ENCODE assay signal across 30 mouse cellular contexts in the genomic region with DNA sequence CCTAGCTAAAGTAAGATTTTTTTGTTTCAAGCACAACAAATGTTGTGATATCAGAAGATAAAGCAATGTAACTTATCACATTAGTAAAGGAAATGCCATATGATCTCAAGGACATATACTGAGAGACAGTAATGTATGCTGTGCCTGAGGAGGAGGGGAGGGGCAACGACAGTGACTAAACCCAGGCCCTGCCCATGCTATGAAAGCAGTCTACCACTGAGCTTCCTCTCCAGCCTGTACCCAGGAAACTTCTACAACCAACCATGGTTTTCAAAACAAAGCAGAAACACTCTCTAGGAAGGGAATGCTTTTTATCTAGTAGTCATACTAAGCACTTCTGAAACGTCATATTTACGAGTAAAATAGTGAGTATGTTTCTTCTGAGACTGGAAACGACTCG. TPM values are rescaled to one million over a fixed set of nuclear protein-coding genes. Genes with fewer than 3 reads are reported as not detected.
A peak's percentile ranks its signal among the peaks of the same experiment; 100 is the strongest.
DNase-seq lines count a peak whose midpoint lies in the region; ATAC-seq and TF ChIP-seq lines count a peak whose summit lies in the region.
"Had no signal": no experiment of that assay in that cellular context is flagged by ENCODE, and none has a peak within 500 bp of the region (broad histone marks: within the 10 kb centered on the region; RNA-seq: fewer than 3 reads in every experiment).

No protein-coding gene starts in this region.

- ATAC-seq in liver, embryonic 11.5 days (replicated peaks; ENCODE audit: low FRiP score): no peak
- ATAC-seq: activated CD4-positive, CD25-positive, alpha-beta regulatory T cell, adult 4 months; CD4-positive, CD25-positive, alpha-beta regulatory T cell, adult 4 months; forebrain, embryonic 14.5 days; forebrain, embryonic 16.5 days; Patski had no signal

- H3K27me3 ChIP-seq in kidney, adult 2 months (replicated peaks; ENCODE audit: control insufficient read depth, insufficient read depth, low read length): no peaks in the 10 kb centered on the region
- H3K27me3 ChIP-seq in liver, adult 2 months (ENCODE audit: control insufficient read depth, insufficient read depth, low read length): no peaks in the 10 kb centered on the region
- no peaks in the 10 kb centered on the region for H3K27me3 ChIP-seq in liver, embryonic 11.5 days (replicated peaks; ENCODE audit: control insufficient read depth, insufficient read depth, low read length)
- H3K27me3 ChIP-seq: CH12.LX; embryonic facial prominence, embryonic 13.5 days; embryonic facial prominence, embryonic 15.5 days; forebrain, embryonic 12.5 days; Patski had no signal

- H3K4me2 ChIP-seq in liver, embryonic 11.5 days: no peak overlapping the region
- H3K4me2 ChIP-seq: embryonic facial prominence, embryonic 13.5 days; embryonic facial prominence, embryonic 15.5 days; forebrain, embryonic 12.5 days had no signal

- peaks cover 20% of the 10 kb centered on the region for H3K36me3 ChIP-seq in kidney, adult 2 months (ENCODE audit: control insufficient read depth, insufficient read depth, low read length)
- H3K36me3 ChIP-seq in liver, adult 2 months (ENCODE audit: control insufficient read depth, insufficient read depth, low read length): peaks cover 46% of the 10 kb centered on the region
- H3K36me3 ChIP-seq in liver, embryonic 11.5 days (ENCODE audit: control insufficient read depth, insufficient read depth, low read length): peaks cover 17% of the 10 kb centered on the region

- H3K4me1 ChIP-seq in kidney, adult 2 months (ENCODE audit: control insufficient read depth, insufficient read depth, low read length): peaks cover 28% of the 10 kb centered on the region
- peaks cover 53% of the 10 kb centered on the region for H3K4me1 ChIP-seq in liver, adult 2 months (ENCODE audit: control insufficient read depth, insufficient read depth, low read length)
- 0 out of 2 replicates have a peak, but pooled peaks cover 3% of the 10 kb centered on the region for H3K4me1 ChIP-seq in liver, embryonic 11.5 days (replicated peaks; ENCODE audit: control insufficient read depth, insufficient read depth, low read length)
- no peaks in the 10 kb centered on the region for H3K4me1 ChIP-seq in brown adipose tissue, adult 24 weeks (ENCODE audit: control insufficient read depth, insufficient read depth, insufficient read length, low read length)
- H3K4me1 ChIP-seq: embryonic facial prominence, embryonic 13.5 days; embryonic facial prominence, embryonic 15.5 days had no signal

- H3K27ac ChIP-seq in kidney, adult 2 months (ENCODE audit: insufficient read depth, low read depth, low read length): peak overlapping the region; percentile 96
- H3K27ac ChIP-seq in liver, adult 2 months (replicated peaks; ENCODE audit: insufficient read depth, low read depth, low read length): peak overlapping the region; percentile 94
- H3K27ac ChIP-seq in liver, embryonic 11.5 days (ENCODE audit: low read depth, low read length): no peak overlapping the region
- peak overlapping the region; percentile 41 for H3K27ac ChIP-seq in brown adipose tissue, adult 24 weeks (replicated peaks; ENCODE audit: low read depth, low read length)
- H3K27ac ChIP-seq: embryonic facial prominence, embryonic 13.5 days; embryonic facial prominence, embryonic 15.5 days; forebrain, embryonic 10.5 days; forebrain, embryonic 12.5 days had no signal

- 72% methylated on average over 5 of the region's 5 CpGs for WGBS in kidney, adult 2 months
- 42% methylated on average over 5 of the region's 5 CpGs for WGBS in liver, adult 2 months
- 87% methylated on average over 5 of the region's 5 CpGs for WGBS in liver, embryonic 11.5 days

- H3K9me3 ChIP-seq in liver, embryonic 11.5 days (ENCODE audit: control insufficient read depth, low read length): no peaks in the 10 kb centered on the region
- H3K9me3 ChIP-seq: embryonic facial prominence, embryonic 13.5 days; embryonic facial prominence, embryonic 15.5 days; forebrain, embryonic 10.5 days; forebrain, embryonic 12.5 days; G1E had no signal

- H3K4me3 ChIP-seq in kidney, adult 2 months (ENCODE audit: insufficient read depth, low read depth, low read length): no peak overlapping the region
- peak overlapping the region; percentile 44 for H3K4me3 ChIP-seq in liver, adult 2 months (ENCODE audit: insufficient read depth, low read depth, low read length)
- no peak overlapping the region for H3K4me3 ChIP-seq in liver, embryonic 11.5 days (ENCODE audit: low read depth, low read length)
- H3K4me3 ChIP-seq in brown adipose tissue, adult 24 weeks (ENCODE audit: insufficient read depth, low read depth, low read length): no peak overlapping the region
- H3K4me3 ChIP-seq: embryonic facial prominence, embryonic 13.5 days; embryonic facial prominence, embryonic 15.5 days; erythroblast, embryonic 14.5 days; forebrain, embryonic 10.5 days; forebrain, embryonic 12.5 days had no signal

- TF ChIP-seq CTCF in kidney, adult 2 months (conservative IDR thresholded peaks at IDR 0.05; ENCODE audit: insufficient read depth, insufficient read length, low read depth, low read length): no peak
- no peak for TF ChIP-seq CTCF in liver, adult 2 months (IDR thresholded peaks at IDR 0.05; ENCODE audit: low read depth, low read length)

- no peak for TF ChIP-seq POLR2A in kidney, adult 2 months (IDR thresholded peaks at IDR 0.05; ENCODE audit: low read depth, low read length)
- TF ChIP-seq POLR2A in liver, adult 2 months (IDR thresholded peaks at IDR 0.05; ENCODE audit: extremely low read depth, insufficient read depth, low read length): no peak

- H3K9ac ChIP-seq in liver, adult 2 months (ENCODE audit: low read depth, low read length): peak overlapping the region; percentile 77
- no peak overlapping the region for H3K9ac ChIP-seq in liver, embryonic 11.5 days (ENCODE audit: low read depth, low read length)
- H3K9ac ChIP-seq: embryonic facial prominence, embryonic 13.5 days; embryonic facial prominence, embryonic 15.5 days; forebrain, embryonic 12.5 days had no signal

- peaks cover 25% of the 10 kb centered on the region for H3K79me2 ChIP-seq in liver, adult 2 months (ENCODE audit: control insufficient read depth, insufficient read depth, low read length)

- no peak for DNase-seq in kidney, adult 2 months
- no peak for DNase-seq in kidney, postnatal 4 days
- peak; percentile 62 for DNase-seq in liver, adult 2 months (ENCODE audit: extremely low read depth, low read depth, low spot score)
- no peak for DNase-seq in liver, embryonic 11.5 days (ENCODE audit: low spot score)
- peak; percentile 71 for DNase-seq in 416B (ENCODE audit: low read depth)
- no peak for DNase-seq in left cerebral cortex, adult 9 months (ENCODE audit: low spot score in 2 of 2)
- DNase-seq: adrenal gland, adult 8-10 months; adrenal gland, postnatal 14 days; adrenal gland, postnatal 36 days; B cell, adult 2 months; cerebellum, adult 11 months; cerebellum, adult 18-20 months; cerebellum, adult 8-10 months; cerebellum, adult 9-11 months; cerebellum, postnatal 14 days; cerebellum, postnatal 36 days; embryo, embryonic 11 days had no signal

RNA-seq across cellular contexts. Expression of gene Nit2, which starts 4.3 kb away (rescaled TPM):
- 75.3 and 83.7 TPM in 2 replicates for polyA plus RNA-seq in kidney, adult 2 months (2012; rRNA removed)
- total RNA-seq in liver, adult 2 months (2014; rRNA removed): 260 and 288 TPM in 2 replicates
- polyA plus RNA-seq in liver, adult 2 months (2012; rRNA removed): 172 and 195 TPM in 2 replicates
- polyA plus RNA-seq in liver, embryonic 11.5 days (2014; fragmentation: Nextera tagmentation; extraction: Ambion mirVana): 65.9 and 72.1 TPM in 2 replicates
- 96.0 and 102 TPM in 2 replicates for polyA plus RNA-seq in brown adipose tissue, adult 24 weeks (2012; ENCODE audit: insufficient read depth, insufficient read length, missing spikeins)

RNA-seq across cellular contexts. Expression of gene Tomm70a, which starts 41.3 kb away (rescaled TPM):
- polyA plus RNA-seq in kidney, adult 2 months (2012; rRNA removed): 10.6 and 12.5 TPM in 2 replicates
- total RNA-seq in liver, adult 2 months (2014; rRNA removed): 50.0 and 62.0 TPM in 2 replicates
- 14.2 and 17.0 TPM in 2 replicates for polyA plus RNA-seq in liver, adult 2 months (2012; rRNA removed)
- 66.9 and 76.4 TPM in 2 replicates for polyA plus RNA-seq in liver, embryonic 11.5 days (2014; fragmentation: Nextera tagmentation; extraction: Ambion mirVana)
- 34.9 and 35.8 TPM in 2 replicates for polyA plus RNA-seq in brown adipose tissue, adult 24 weeks (2012; ENCODE audit: insufficient read depth, insufficient read length, missing spikeins)

Comparison
In these comparisons a context has a peak if more than half of its experiments do, and no peak if none do; other contexts are left out.
1. DNase-seq: peak in liver, adult 2 months (single experiment) and 416B (single experiment); none in kidney, adult 2 months (single experiment), kidney, postnatal 4 days (0 of 2), liver, embryonic 11.5 days (single experiment) and left cerebral cortex, adult 9 months (0 of 2).